Comparison of ENCODE assay signal across 8 mouse cellular contexts in genomic region chr4:147903601-147904000, GRCm38 (mm10). TPM values are rescaled to one million over a fixed set of nuclear protein-coding genes. Genes with fewer than 3 reads are reported as not detected.
A peak's percentile ranks its signal among the peaks of the same experiment; 100 is the strongest.
DNase-seq lines count a peak whose midpoint lies in the region; ATAC-seq and TF ChIP-seq lines count a peak whose summit lies in the region.

No protein-coding gene starts in this region.

- no peak for TF ChIP-seq CTCF in gastrocnemius, adult 2 months (IDR thresholded peaks at IDR 0.05)
- TF ChIP-seq CTCF in MEL (IDR thresholded peaks at IDR 0.05 in 2 of 3, conservative IDR thresholded peaks at IDR 0.05 in 1 of 3; ENCODE audit: control insufficient read depth in 1 of 3, insufficient read depth in 1 of 3, low read depth in 2 of 3, low read length in 3 of 3, poor library complexity in 1 of 3, severe bottlenecking in 1 of 3): no peak

- peak overlapping the region; percentile 98 for H3K27ac ChIP-seq in gastrocnemius, adult 2 months
- H3K27ac ChIP-seq in MEL (ENCODE audit: control insufficient read depth, low read depth, low read length): no peak overlapping the region
- peak overlapping the region; percentile 95; a peak in 2 of 4 replicates for H3K27ac ChIP-seq in heart, embryonic 14.5 days (replicated peaks in 1 of 2; ENCODE audit: control insufficient read depth in 1 of 2, insufficient read depth in 1 of 2, low read depth in 2 of 2, low read length in 2 of 2)
- peak overlapping the region; percentile 14; the same call in 1 of the 2 replicates for H3K27ac ChIP-seq in macrophage

- TF ChIP-seq EP300 in MEL (IDR thresholded peaks at IDR 0.05; ENCODE audit: low read depth in 1 of 2, low read length in 2 of 2): no peak

- H3K4me3 ChIP-seq in gastrocnemius, adult 2 months: peak overlapping the region; percentile 85
- H3K4me3 ChIP-seq in MEL (ENCODE audit: control insufficient read depth in 1 of 2, insufficient read depth in 1 of 2, low read depth in 2 of 2, low read length in 2 of 2): peak overlapping the region; percentile 99 to 100
- peak overlapping the region; percentile 85 to 96; a peak in 3 of 4 replicates for H3K4me3 ChIP-seq in heart, embryonic 14.5 days (ENCODE audit: control insufficient read depth in 1 of 2, insufficient read depth in 1 of 2, low read depth in 1 of 2, low read length in 2 of 2)
- H3K4me3 ChIP-seq in macrophage (ENCODE audit: inconsistent target): peak overlapping the region; percentile 64

- no peak for TF ChIP-seq POLR2A in MEL (IDR thresholded peaks at IDR 0.05; ENCODE audit: control insufficient read depth in 1 of 2, insufficient read depth in 1 of 2, low read depth in 1 of 2, low read length in 2 of 2, poor library complexity in 1 of 2)

- no peak for ATAC-seq in heart, embryonic 14.5 days (ENCODE audit: insufficient number of reproducible peaks, insufficient read depth, low FRiP score, low read depth)

- no peaks in the 10 kb centered on the region for H3K27me3 ChIP-seq in MEL (ENCODE audit: control insufficient read depth in 1 of 2, insufficient read depth in 2 of 2, low read length in 2 of 2)
- H3K27me3 ChIP-seq in heart, embryonic 14.5 days (ENCODE audit: control insufficient read depth, insufficient read depth, low read length): no peaks in the 10 kb centered on the region

- H3K9ac ChIP-seq in MEL (ENCODE audit: control insufficient read depth, low read depth, low read length, poor library complexity, severe bottlenecking): peak overlapping the region; percentile 98
- peak overlapping the region; percentile 97 for H3K9ac ChIP-seq in heart, embryonic 14.5 days (ENCODE audit: low read length)

- peak overlapping the region; percentile 78 for H3K4me2 ChIP-seq in heart, embryonic 14.5 days (ENCODE audit: low read length)

- no peak for TF ChIP-seq RAD21 in MEL (IDR thresholded peaks at IDR 0.05; ENCODE audit: low read depth, low read length)

- intact Hi-C loops in gastrocnemius, adult 2 months (cut with DNase I): no loop called here

- H3K4me1 ChIP-seq in MEL (ENCODE audit: control insufficient read depth in 1 of 2, insufficient read depth in 2 of 2, low read length in 2 of 2): peaks cover 0 to 22% of the 10 kb centered on the region in 2 experiments
- peaks cover 24 to 34% of the 10 kb centered on the region in 2 experiments for H3K4me1 ChIP-seq in heart, embryonic 14.5 days (ENCODE audit: control insufficient read depth in 2 of 2, insufficient read depth in 2 of 2, low read length in 2 of 2)

- H3K79me2 ChIP-seq in MEL (ENCODE audit: control insufficient read depth, insufficient read depth, low read length, poor library complexity): peaks cover 19% of the 10 kb centered on the region
- peaks cover 19% of the 10 kb centered on the region for H3K79me2 ChIP-seq in macrophage (ENCODE audit: inconsistent target)

- 62% methylated on average over 3 of the region's 3 CpGs for WGBS in heart, embryonic 14.5 days
- WGBS in macrophage (ENCODE audit: missing documents): 70% methylated on average over 3 of the region's 3 CpGs

- no peak for DNase-seq in gastrocnemius, adult 2 months
- no peak for DNase-seq in gastrocnemius, adult 8-10 months (ENCODE audit: low spot score in 2 of 2)
- peak; percentile 8 for DNase-seq in MEL (ENCODE audit: low read depth, low spot score)
- DNase-seq in Muller cell, postnatal 12 days (ENCODE audit: inconsistent ontology term): no peak
- no peak for DNase-seq in left cerebral cortex, adult 11 months (ENCODE audit: low spot score)
- DNase-seq in cerebellum, adult 8-10 months: no peak

- peaks cover 0 to 12% of the 10 kb centered on the region in 2 experiments; a peak in 3 of 4 replicates for H3K36me3 ChIP-seq in MEL (ENCODE audit: control insufficient read depth in 1 of 2, insufficient read depth in 2 of 2, low read length in 2 of 2)
- H3K36me3 ChIP-seq in heart, embryonic 14.5 days (ENCODE audit: control insufficient read depth, insufficient read depth, low read length): peaks cover 50% of the 10 kb centered on the region
- H3K36me3 ChIP-seq in macrophage (ENCODE audit: inconsistent target): peaks cover 18% of the 10 kb centered on the region

- H3K9me3 ChIP-seq in MEL (replicated peaks; ENCODE audit: insufficient read depth, low read length): no peaks in the 10 kb centered on the region
- H3K9me3 ChIP-seq in heart, embryonic 14.5 days (ENCODE audit: control insufficient read depth, low read length): no peaks in the 10 kb centered on the region

TF ChIP-seq in MEL, 35 proteins besides CTCF, POLR2A, EP300 and RAD21:
- TF ChIP-seq ELF1 (IDR thresholded peaks at IDR 0.05; ENCODE audit: low read depth, low read length) (no peak), MAX (IDR thresholded peaks at IDR 0.05; ENCODE audit: low read length) (0 out of 2 replicates have a peak, but pooled peaks have one; percentile 20), USF1 (IDR thresholded peaks at IDR 0.05; ENCODE audit: low read depth, low read length) (no peak), MXI1 (IDR thresholded peaks at IDR 0.05; ENCODE audit: low read depth, low read length) (peak; percentile 26; the same call in 1 of the 2 replicates)

RNA-seq across cellular contexts. Expression of gene Mfn2, which starts 0.9 kb away (rescaled TPM):
- 100 to 1,000 TPM; 416 to 452 TPM for total RNA-seq in gastrocnemius, adult 2 months (2021)
- total RNA-seq in gastrocnemius, adult 8-10 months (2022): 100 to 1,000 TPM; 389 to 516 (median 444) TPM
- 16.0 and 19.0 TPM in 2 replicates for total RNA-seq in MEL (2012; rRNA removed)
- polyA plus RNA-seq in MEL (2012; ENCODE audit: insufficient read depth in 1 of 2, insufficient read length in 2 of 2, low read depth in 1 of 2, low replicate concordance in 2 of 2, missing spikeins in 1 of 2) (10 to 100 TPM in 1 of 2 experiments, not detected in 1; 32.8 TPM), macrophage (2018) (28.8 to 35.7 TPM (median 29.8 TPM) in 3 replicates)
- polyA plus RNA-seq in heart, embryonic 14.5 days (2014; fragmentation: Nextera tagmentation; extraction: Ambion mirVana): 107 and 117 TPM in 2 replicates
- total RNA-seq in macrophage (2018; cell fraction: chromatin; rRNA removed): 10 to 100 TPM; 11.2 to 44.6 (median 29.1) TPM
- total RNA-seq in macrophage (2018; cell fraction: cytosol; rRNA removed): 10 to 100 TPM; 30.0 to 43.9 (median 38.2) TPM
- 10 to 100 TPM; 17.7 to 45.1 (median 29.2) TPM for total RNA-seq in macrophage (2018; cell fraction: nucleus; rRNA removed)

RNA-seq across cellular contexts. Expression of gene Plod1, which starts 33.0 kb away (rescaled TPM):
- total RNA-seq in gastrocnemius, adult 2 months (2021): 10 to 100 TPM; 17.1 to 25.9 TPM
- 10 to 100 TPM; 14.7 to 17.0 (median 15.5) TPM for total RNA-seq in gastrocnemius, adult 8-10 months (2022)
- total RNA-seq in MEL (2012; rRNA removed): 7.2 and 8.2 TPM in 2 replicates
- polyA plus RNA-seq in MEL (2012; ENCODE audit: insufficient read depth in 1 of 2, insufficient read length in 2 of 2, low read depth in 1 of 2, low replicate concordance in 2 of 2, missing spikeins in 1 of 2) (10 to 100 TPM in 1 of 2 experiments, not detected in 1; 20.8 TPM), macrophage (2018) (144 to 203 TPM (median 190 TPM) in 3 replicates)
- 50.1 and 50.7 TPM in 2 replicates for polyA plus RNA-seq in heart, embryonic 14.5 days (2014; fragmentation: Nextera tagmentation; extraction: Ambion mirVana)
- 100 to 1,000 TPM in 14 of 26 experiments, 10 to 100 TPM in 12; 40.1 to 217 (median 115) TPM for total RNA-seq in macrophage (2018; cell fraction: chromatin; rRNA removed)
- total RNA-seq in macrophage (2018; cell fraction: cytosol; rRNA removed): 100 to 1,000 TPM; 112 to 222 (median 172) TPM
- total RNA-seq in macrophage (2018; cell fraction: nucleus; rRNA removed): 100 to 1,000 TPM; 137 to 399 (median 260) TPM

RNA-seq across cellular contexts. Expression of gene Fv1, which starts 34.8 kb away (rescaled TPM):
- 1 to 10 TPM; 7.3 to 7.7 TPM for total RNA-seq in gastrocnemius, adult 2 months (2021)
- 1 to 10 TPM; 5.1 to 9.2 (median 6.7) TPM for total RNA-seq in gastrocnemius, adult 8-10 months (2022)
- 3.0 and 3.8 TPM in 2 replicates for total RNA-seq in MEL (2012; rRNA removed)
- 1 to 10 TPM in 1 of 2 experiments, not detected in 1; 4.6 TPM for polyA plus RNA-seq in MEL (2012; ENCODE audit: insufficient read depth in 1 of 2, insufficient read length in 2 of 2, low read depth in 1 of 2, low replicate concordance in 2 of 2, missing spikeins in 1 of 2)
- 8.8 and 9.2 TPM in 2 replicates for polyA plus RNA-seq in heart, embryonic 14.5 days (2014; fragmentation: Nextera tagmentation; extraction: Ambion mirVana)
- 10 to 100 TPM in 3 of 26 experiments, 1 to 10 TPM in 23; 1.7 to 15.4 (median 5.0) TPM for total RNA-seq in macrophage (2018; cell fraction: chromatin; rRNA removed)
- total RNA-seq in macrophage (2018; cell fraction: cytosol; rRNA removed): 1 to 10 TPM in 10 of 26 experiments, under 1 TPM in 16; 0.29 to 1.6 (median 0.75) TPM
- 10 to 100 TPM in 1 of 26 experiments, 1 to 10 TPM in 23, under 1 TPM in 2; 0.83 to 13.1 (median 3.4) TPM for total RNA-seq in macrophage (2018; cell fraction: nucleus; rRNA removed)
- polyA plus RNA-seq in macrophage (2018): 0.62 to 2.3 TPM (median 0.75 TPM) in 3 replicates

RNA-seq across cellular contexts. Expression of gene Miip, which starts 35.0 kb away (rescaled TPM):
- total RNA-seq in gastrocnemius, adult 2 months (2021): 1 to 10 TPM; 5.1 to 5.5 TPM
- total RNA-seq in gastrocnemius, adult 8-10 months (2022): 1 to 10 TPM; 3.6 to 5.1 (median 4.8) TPM
- total RNA-seq in MEL (2012; rRNA removed): 19.0 and 22.8 TPM in 2 replicates
- polyA plus RNA-seq in MEL (2012; ENCODE audit: insufficient read depth in 1 of 2, insufficient read length in 2 of 2, low read depth in 1 of 2, low replicate concordance in 2 of 2, missing spikeins in 1 of 2) (10 to 100 TPM in 1 of 2 experiments, not detected in 1; 31.4 TPM), macrophage (2018) (6.2 to 15.8 TPM (median 11.0 TPM) in 3 replicates)
- 18.9 and 23.0 TPM in 2 replicates for polyA plus RNA-seq in heart, embryonic 14.5 days (2014; fragmentation: Nextera tagmentation; extraction: Ambion mirVana)
- 100 to 1,000 TPM in 2 of 26 experiments, 10 to 100 TPM in 24; 27.6 to 111 (median 54.3) TPM for total RNA-seq in macrophage (2018; cell fraction: chromatin; rRNA removed)
- 10 to 100 TPM in 8 of 26 experiments, 1 to 10 TPM in 18; 6.3 to 14.5 (median 8.8) TPM for total RNA-seq in macrophage (2018; cell fraction: cytosol; rRNA removed)
- total RNA-seq in macrophage (2018; cell fraction: nucleus; rRNA removed): 10 to 100 TPM; 11.4 to 91.0 (median 42.0) TPM

RNA-seq across cellular contexts. Expression of gene 2510039O18Rik, which starts 37.1 kb away (rescaled TPM):
- 10 to 100 TPM; 17.0 to 21.5 TPM for total RNA-seq in gastrocnemius, adult 2 months (2021)
- total RNA-seq in gastrocnemius, adult 8-10 months (2022): 10 to 100 TPM; 19.8 to 21.4 (median 20.5) TPM
- 41.3 and 48.3 TPM in 2 replicates for total RNA-seq in MEL (2012; rRNA removed)
- polyA plus RNA-seq in MEL (2012; ENCODE audit: insufficient read depth in 1 of 2, insufficient read length in 2 of 2, low read depth in 1 of 2, low replicate concordance in 2 of 2, missing spikeins in 1 of 2) (10 to 100 TPM in 1 of 2 experiments, not detected in 1; 59.9 TPM), macrophage (2018) (39.1 to 67.9 TPM (median 59.0 TPM) in 3 replicates)
- 19.3 and 22.1 TPM in 2 replicates for polyA plus RNA-seq in heart, embryonic 14.5 days (2014; fragmentation: Nextera tagmentation; extraction: Ambion mirVana)
- total RNA-seq in macrophage (2018; cell fraction: chromatin; rRNA removed): 10 to 100 TPM in 22 of 26 experiments, 1 to 10 TPM in 4; 3.6 to 36.9 (median 22.2) TPM
- 10 to 100 TPM; 45.3 to 80.5 (median 62.6) TPM for total RNA-seq in macrophage (2018; cell fraction: cytosol; rRNA removed)
- 100 to 1,000 TPM in 6 of 26 experiments, 10 to 100 TPM in 20; 39.2 to 130 (median 80.1) TPM for total RNA-seq in macrophage (2018; cell fraction: nucleus; rRNA removed)

Comparison
In these comparisons a context has a peak if more than half of its experiments do, and no peak if none do; other contexts are left out.
1. RNA of gene Mfn2, which starts 0.9 kb away (total RNA-seq): 416 to 452 TPM in gastrocnemius, adult 2 months and 389 to 516 TPM in gastrocnemius, adult 8-10 months; 16.0 to 19.0 TPM in MEL; every median in the first group is over 10 times any median in the second.
2. Peak in every context shown above with its lines, with median percentiles within 50 percentile points of each other: H3K4me3 ChIP-seq.